Mouse (Mus musculus) thymus, postnatal 4 days (tissue): ENCODE measurements around the gene Rab14.

ENCODE experiments used
- DNase-seq: peaks from one replicate; pipeline ENCODE4 v3.0.0; 2021

Rab14 gene

GRCm38 (mm10) chr2:35200898-35201668 is at the start of gene Rab14:
Rab14 (minus strand) TSS chr2:35201120.
- DNase-seq: peak; percentile 100

DNA sequence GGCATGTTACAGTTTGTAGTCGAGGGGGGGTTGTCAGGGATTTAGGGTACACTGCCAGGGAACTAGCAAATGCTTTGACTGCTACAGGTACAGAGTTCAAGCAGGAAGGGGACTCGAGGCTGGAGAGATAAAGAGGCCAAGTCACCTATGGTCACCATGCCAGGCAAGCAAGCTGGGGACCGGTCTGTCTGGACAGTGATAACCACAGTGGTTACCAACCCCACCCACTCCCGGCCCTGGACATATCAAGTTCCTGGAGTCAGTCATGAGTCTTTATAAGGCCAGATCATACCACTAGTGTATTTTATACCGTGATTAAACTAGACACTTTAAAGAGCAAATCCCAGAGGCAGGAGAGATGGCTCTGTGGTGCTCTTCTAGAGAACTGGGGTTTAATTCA is 46.8 kb upstream of the Rab14 start:
- DNase-seq: no peak

- DNase-seq: no peak
Measured at GRCm38 (mm10) chr2:35244241-35244640, 43.3 kb upstream of the Rab14 start.

DNA sequence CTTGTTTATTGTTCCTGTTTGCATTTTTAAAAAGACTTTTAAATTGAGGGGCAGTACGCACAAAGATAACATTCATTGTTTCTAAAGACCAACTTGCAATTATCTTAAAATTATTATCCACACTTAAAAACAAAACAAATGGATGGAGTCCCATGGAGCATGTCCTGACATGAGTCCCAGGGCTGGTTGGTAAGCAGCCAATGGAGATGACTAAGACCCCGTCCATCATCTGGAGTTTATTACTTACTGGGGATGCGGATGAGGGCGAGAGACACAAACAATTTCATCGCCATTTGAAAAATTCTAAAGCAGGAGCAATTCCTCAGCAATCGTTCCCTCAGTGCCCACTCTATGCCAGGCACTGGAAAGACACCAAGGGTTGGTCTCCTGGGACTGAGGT is 34.1 kb upstream of the Rab14 start:
- DNase-seq: no peak

DNA sequence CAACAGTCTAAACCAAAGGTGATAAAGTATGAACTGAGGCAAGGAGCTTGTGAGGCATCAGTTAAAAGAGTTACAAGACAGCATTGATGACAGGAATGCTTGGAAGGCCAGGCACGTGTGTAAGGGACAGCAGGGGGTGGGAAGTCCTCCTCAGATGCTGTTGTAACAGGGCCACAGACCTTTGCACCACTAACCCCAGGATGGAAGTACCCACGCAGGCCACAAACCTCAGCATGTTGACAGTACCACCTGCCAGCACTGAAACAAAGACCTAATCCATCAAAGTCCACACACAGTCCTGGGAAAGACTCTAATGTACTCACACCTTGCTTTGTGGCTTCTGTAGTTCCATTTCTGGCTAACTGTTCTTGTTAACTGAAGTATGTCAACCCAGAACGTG is 33.0 kb upstream of the Rab14 start:
- no peak for DNase-seq

- DNase-seq: peak; percentile 65
Measured at GRCm38 (mm10) chr2:35232595-35233445, 31.9 kb upstream of the Rab14 start.

DNA sequence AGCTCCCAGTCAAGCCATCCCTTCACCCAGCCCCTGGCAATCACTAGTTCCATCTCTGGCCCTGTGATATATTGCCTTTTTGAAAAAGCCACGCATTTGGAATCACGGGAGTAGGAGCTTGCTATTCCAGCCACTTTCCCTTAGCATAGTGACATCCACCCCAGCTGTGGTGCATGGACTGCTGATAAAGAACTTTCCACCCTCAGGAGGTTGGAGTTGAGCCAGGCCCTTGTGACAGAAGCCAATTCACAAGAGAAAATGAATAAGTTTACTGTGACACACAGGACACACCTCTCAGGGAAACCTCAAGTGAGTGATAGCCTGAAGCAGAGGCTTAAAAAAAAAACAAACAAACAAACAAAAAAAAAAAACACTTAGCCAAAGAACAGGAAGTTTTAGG is 31.0 kb upstream of the Rab14 start:
- DNase-seq: no peak

GRCm38 (mm10) chr2:35230215-35230614 is 29.3 kb upstream of the Rab14 start:
- DNase-seq: no peak

- DNase-seq: no peak
Measured at GRCm38 (mm10) chr2:35228145-35228544, 27.2 kb upstream of the Rab14 start.

- no peak for DNase-seq
Measured at GRCm38 (mm10) chr2:35224285-35224684, 23.4 kb upstream of the Rab14 start.

GRCm38 (mm10) chr2:35222822-35223391 is 22.0 kb upstream of the Rab14 start:
- no peak for DNase-seq

- no peak for DNase-seq
Measured at GRCm38 (mm10) chr2:35218736-35219135, 17.8 kb upstream of the Rab14 start.

DNA sequence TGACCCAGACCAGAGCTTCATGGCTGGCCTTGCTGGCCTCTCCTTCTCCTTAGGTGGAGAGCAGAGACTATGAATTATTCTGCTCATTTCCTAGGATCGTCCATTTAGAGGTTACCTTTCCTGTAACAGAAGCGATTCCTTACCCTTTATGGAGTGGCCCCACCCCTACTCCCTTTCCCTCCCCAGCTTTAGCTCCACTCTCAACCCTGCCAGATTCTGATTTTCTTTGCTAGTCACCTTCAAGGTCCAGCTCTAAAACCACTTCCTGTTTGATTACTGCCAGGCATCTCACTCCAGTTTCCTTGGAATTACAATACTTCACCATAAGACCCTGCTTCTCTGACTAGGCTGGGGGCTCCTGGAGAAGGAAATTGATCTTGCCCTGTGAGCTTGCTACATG is 15.8 kb upstream of the Rab14 start:
- DNase-seq: no peak

DNA sequence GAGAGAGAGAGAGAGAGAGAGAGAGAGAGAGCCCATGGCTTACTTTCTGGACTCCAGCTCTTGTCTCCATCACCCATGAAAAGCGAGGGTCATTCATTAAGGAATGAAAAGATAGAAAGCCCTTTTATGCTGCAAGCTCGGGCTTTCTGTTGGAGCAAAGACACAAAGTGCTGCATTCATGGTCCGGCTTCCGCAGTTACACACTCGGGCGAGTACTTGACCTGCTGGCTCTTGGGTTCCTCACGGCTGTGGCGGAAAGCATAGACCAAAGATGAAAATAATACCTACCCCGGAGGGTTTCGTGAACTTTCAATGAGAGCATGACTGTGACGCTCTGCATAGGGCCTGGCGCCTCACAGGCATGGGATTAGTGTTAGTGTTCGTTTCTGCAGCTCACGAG is 14.4 kb upstream of the Rab14 start:
- no peak for DNase-seq

GRCm38 (mm10) chr2:35214881-35215358 is 14.0 kb upstream of the Rab14 start:
- peak; percentile 85 for DNase-seq

DNA sequence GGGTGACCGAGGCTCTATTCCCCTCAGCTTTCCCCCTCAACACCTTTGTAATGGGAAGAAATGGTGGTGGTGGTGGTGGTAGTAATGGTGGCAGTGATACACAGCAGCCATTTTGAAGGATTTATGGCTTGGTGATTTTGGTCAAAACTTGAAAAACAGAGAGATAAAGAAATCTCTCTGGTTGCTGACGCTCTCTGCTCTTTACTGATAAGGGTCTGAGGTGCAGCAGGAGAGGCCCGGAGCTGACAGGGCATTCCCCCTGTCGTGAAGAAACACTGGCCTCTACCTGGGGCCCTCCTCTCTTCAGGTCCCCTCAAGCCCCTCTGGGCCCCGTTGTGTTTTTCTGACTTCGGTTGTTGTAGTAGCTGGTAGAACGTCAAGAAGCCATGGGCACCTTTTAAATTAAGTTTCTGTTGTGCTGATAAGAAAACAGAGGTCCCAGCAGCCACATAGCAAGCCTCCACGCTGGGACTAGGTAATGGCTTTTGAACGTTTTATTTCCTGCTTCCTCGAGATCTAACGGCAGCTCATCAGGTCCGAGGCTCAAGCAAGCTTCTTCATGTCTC is 12.5 kb upstream of the Rab14 start:
- no peak for DNase-seq

DNA sequence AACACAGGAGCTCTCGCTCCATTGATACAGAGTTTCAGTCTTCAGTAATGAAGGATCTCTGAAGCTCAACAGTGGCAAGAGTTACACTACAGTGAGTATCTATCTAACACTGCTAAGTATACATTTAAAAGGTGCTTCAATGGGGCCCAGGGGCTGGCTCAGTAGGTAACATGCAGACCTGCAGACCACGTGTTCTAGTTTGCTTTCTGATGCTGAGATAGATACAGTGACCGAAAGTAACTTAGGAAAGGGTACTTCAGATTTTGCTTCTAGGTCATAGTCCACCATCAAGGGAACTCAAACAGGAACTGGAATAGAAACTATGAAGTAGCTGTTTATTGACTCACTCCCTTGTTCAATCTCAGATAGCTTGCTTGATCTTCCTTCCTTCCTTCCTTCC is 10.8 kb upstream of the Rab14 start:
- DNase-seq: no peak

DNA sequence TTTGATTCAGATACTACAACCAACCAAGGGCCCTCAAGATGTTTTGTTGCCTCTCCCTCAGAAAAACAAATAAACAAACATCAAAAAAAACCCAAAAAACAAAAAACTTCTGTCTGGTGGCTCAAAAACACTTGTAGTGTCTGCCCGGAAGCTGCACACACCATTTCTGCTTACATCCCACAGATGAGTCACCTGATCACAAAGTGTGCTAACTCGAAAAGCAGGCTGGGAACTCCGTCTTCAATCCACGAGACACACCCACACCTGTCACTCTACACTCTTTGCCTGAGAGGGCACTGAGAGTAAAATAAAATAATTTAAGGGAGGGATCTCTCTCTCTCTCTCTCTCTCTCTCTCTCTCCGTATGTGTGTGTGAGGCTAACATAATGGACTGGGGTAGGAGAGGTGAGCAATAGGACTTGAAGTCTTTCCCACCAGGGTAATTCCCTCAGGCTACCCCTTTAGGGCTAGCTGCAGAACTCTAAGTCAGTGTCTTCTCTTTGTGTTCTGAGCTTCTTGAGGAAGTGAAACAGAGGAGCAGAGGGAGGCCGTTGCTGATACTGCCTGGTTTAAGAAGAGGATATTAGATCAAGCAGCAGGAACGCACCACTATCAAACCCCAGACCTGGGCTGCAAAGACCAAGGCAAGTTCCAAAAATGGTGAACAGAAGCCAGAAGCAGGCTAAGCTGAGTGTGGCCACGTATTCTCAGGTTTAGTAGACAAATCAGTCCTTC is 8.2 kb upstream of the Rab14 start:
- no peak for DNase-seq

- no peak for DNase-seq
Measured at GRCm38 (mm10) chr2:35208054-35208453, 7.1 kb upstream of the Rab14 start.

DNA sequence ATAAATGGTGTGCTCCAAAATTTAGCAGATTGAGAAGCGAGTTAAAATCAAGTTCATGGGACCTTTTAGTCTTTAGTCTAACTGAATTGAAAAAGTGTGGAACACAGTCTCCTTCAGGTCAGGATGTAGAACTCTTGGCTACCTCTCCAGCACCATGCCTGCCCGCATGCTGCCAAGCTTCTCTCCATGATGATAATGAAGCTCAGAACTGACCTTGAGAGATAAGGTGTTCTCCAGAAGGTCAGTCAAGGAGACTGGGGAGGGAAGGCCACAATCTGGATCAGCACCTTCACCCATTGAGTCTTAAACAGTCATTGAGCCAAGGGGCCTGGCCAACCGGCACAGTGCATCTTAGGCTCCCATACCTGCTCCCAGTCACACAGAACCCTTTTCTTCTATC is 5.8 kb upstream of the Rab14 start:
- DNase-seq: no peak

DNA sequence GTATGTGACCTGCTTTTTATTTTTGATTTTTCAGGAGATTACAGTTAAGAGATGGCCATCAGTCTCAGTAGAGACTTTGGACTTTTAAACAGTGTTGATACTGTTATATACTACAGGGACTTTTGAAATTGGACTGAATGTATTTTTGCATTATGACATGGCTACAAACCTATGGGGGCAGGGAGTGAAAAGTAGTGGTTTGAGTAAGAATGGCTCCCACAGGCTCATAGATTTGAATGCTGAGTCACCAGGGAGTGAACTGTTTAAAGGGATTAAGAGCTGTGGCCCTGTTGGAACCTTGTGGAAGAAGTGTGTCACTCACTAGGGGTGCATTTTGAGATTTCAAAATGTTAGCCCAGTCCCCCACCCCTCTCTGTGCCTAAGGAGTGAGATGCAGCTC is 2.8 kb upstream of the Rab14 start:
- no peak for DNase-seq
